Mouse (Mus musculus) embryonic facial prominence, embryonic 13.5 days (tissue): ENCODE results near the gene Fas. TPM values are rescaled to one million over a fixed set of nuclear protein-coding genes. Genes with fewer than 3 reads are reported as not detected.

Experiments used
- ATAC-seq: fragments of 200-750 bp; cut with Nextera tagmentation; 2 replicates; pipeline ENCODE4 v1.8.0; 2017; ENCODE audit warnings: low read depth; ENCODE audit not compliant: insufficient number of reproducible peaks, insufficient read depth, low FRiP score, low TSS enrichment
- H3K27ac ChIP-seq: fragments of 300-500 bp; sonication (generic); 2 replicates; pipeline ENCODE4 v1.5.1; 2015; ENCODE audit warnings: moderate library complexity, mild to moderate bottlenecking, inconsistent platforms
- H3K27me3 ChIP-seq: fragments of 300-500 bp; sonication (generic); 2 replicates; pipeline ENCODE4 v1.6.1; 2015; ENCODE audit warnings: mild to moderate bottlenecking, inconsistent platforms
- H3K36me3 ChIP-seq: fragments of 300-500 bp; sonication (generic); 2 replicates; pipeline ENCODE4 v1.6.1; 2015; ENCODE audit warnings: mild to moderate bottlenecking, inconsistent platforms
- H3K4me1 ChIP-seq: fragments of 300-500 bp; sonication (generic); 2 replicates; pipeline ENCODE4 v1.6.1; 2015; ENCODE audit warnings: inconsistent platforms
- H3K4me2 ChIP-seq: fragments of 300-500 bp; sonication (generic); 2 replicates; pipeline ENCODE4 v1.6.1; 2015; ENCODE audit warnings: moderate library complexity, mild to moderate bottlenecking, inconsistent platforms
- H3K4me3 ChIP-seq: fragments of 300-500 bp; sonication (generic); 2 replicates; pipeline ENCODE4 v1.5.1; 2015; ENCODE audit warnings: mild to moderate bottlenecking, inconsistent platforms
- H3K9ac ChIP-seq: fragments of 300-500 bp; sonication (generic); 2 replicates; pipeline ENCODE4 v1.6.1; 2015; ENCODE audit warnings: mild to moderate bottlenecking, inconsistent platforms
- H3K9me3 ChIP-seq: fragments of 300-500 bp; sonication (generic); 2 replicates; pipeline ENCODE4 v1.6.1; 2016; ENCODE audit warnings: inconsistent platforms
- WGBS: fragments of 180-500 bp; shearing (Covaris S2); methylation state at CpG from one replicate; pipeline ENCODE4 v1.1.7; 2015; ENCODE audit warnings: mixed read lengths; 5-methylcytosine and 5-hydroxymethylcytosine counted together
- polyA plus RNA-seq: library from polyadenylated mRNA; unstranded; fragments of >200 nt; fragmentation: Nextera tagmentation; extraction: Ambion mirVana; gene quantifications from 2 replicates; pipeline ENCODE4 v1.2.1, GENCODE M21; 2015

Gene Fas
- 5.6 and 6.2 TPM in 2 replicates for polyA plus RNA-seq

- Histone ChIP-seq H3K4me3 (peak within 1 kb of the TSS; percentile 51), H3K36me3 (no peaks in the 10 kb centered on the region), H3K9ac (peak within 1 kb of the TSS; percentile 69), H3K4me1 (peaks cover 13% of the 10 kb centered on the region), H3K27ac (no peak within 1 kb of the TSS), H3K4me2 (peak within 1 kb of the TSS; percentile 90), H3K27me3 (peaks cover 7% of the 10 kb centered on the region; the same call in 1 of the 2 replicates), H3K9me3 (no peaks in the 10 kb centered on the region)
- peak; percentile 84 for ATAC-seq
- WGBS = 3% methylated on average over 19 of the region's 19 CpGs
These were observed at the start of gene Fas for GRCm38 (mm10) chr19:34289948-34290789. Gene Fas (plus strand): TSS chr19:34290666.

GRCm38 (mm10) chr19:34241247-34241915 lies 49.1 kb upstream of the Fas start:
- no peak overlapping the region for H3K4me3 ChIP-seq

GRCm38 (mm10) chr19:34242925-34243324 lies 47.5 kb upstream of the Fas start:
- Histone ChIP-seq H3K9me3 (no peaks in the 10 kb centered on the region), H3K27me3 (no peaks in the 10 kb centered on the region), H3K4me1 (peaks cover 3% of the 10 kb centered on the region), H3K9ac (no peak overlapping the region), H3K4me2 (no peak overlapping the region), H3K4me3 (no peak overlapping the region), H3K27ac (no peak overlapping the region), H3K36me3 (peaks cover 12% of the 10 kb centered on the region)
- ATAC-seq = no peak

More at GRCm38 (mm10) chr19:34241247-34241915, 49.1 kb upstream of the Fas start:
- 67% methylated on average over 15 of the region's 15 CpGs for whole genome bisulfite sequencing
- Histone ChIP-seq H3K4me1 (peaks cover 3% of the 10 kb centered on the region), H3K9ac (no peak overlapping the region), H3K9me3 (no peaks in the 10 kb centered on the region), H3K36me3 (peaks cover 23% of the 10 kb centered on the region), H3K4me2 (no peak overlapping the region), H3K27ac (no peak overlapping the region), H3K27me3 (no peaks in the 10 kb centered on the region)
- ATAC-seq = no peak

- ATAC-seq = 0 out of 2 replicates have a peak, but pooled peaks have one; percentile 38
- peaks cover 6% of the 10 kb centered on the region for H3K36me3 ChIP-seq
- no peak overlapping the region for H3K4me3 ChIP-seq
- H3K9ac ChIP-seq = no peak overlapping the region
- H3K9me3 ChIP-seq = no peaks in the 10 kb centered on the region
- H3K4me2 ChIP-seq = no peak overlapping the region
- no peaks in the 10 kb centered on the region for H3K27me3 ChIP-seq
- WGBS = 13% methylated on average over 6 of the region's 6 CpGs
- peaks cover 3% of the 10 kb centered on the region for H3K4me1 ChIP-seq
- no peak overlapping the region for H3K27ac ChIP-seq
These were observed 46.4 kb upstream of the Fas start for GRCm38 (mm10) chr19:34244056-34244455.

GRCm38 (mm10) chr19:34248558-34248957 lies 41.9 kb upstream of the Fas start:
- WGBS = 80% methylated on average over 5 of the region's 5 CpGs
- no peak for ATAC-seq
- H3K4me2 ChIP-seq = no peak overlapping the region
- no peaks in the 10 kb centered on the region for H3K27me3 ChIP-seq
- H3K4me1 ChIP-seq = peaks cover 7% of the 10 kb centered on the region
- H3K9me3 ChIP-seq = no peaks in the 10 kb centered on the region
- H3K36me3 ChIP-seq = no peaks in the 10 kb centered on the region
- H3K4me3 ChIP-seq = no peak overlapping the region
- no peak overlapping the region for H3K9ac ChIP-seq
- no peak overlapping the region for H3K27ac ChIP-seq

GRCm38 (mm10) chr19:34250621-34251020 lies 39.8 kb upstream of the Fas start:
- WGBS = 65% methylated on average over 4 of the region's 4 CpGs

GRCm38 (mm10) chr19:34251900-34252299 lies 38.6 kb upstream of the Fas start:
- no peak for ATAC-seq

More at GRCm38 (mm10) chr19:34250621-34251020, 39.8 kb upstream of the Fas start:
- Histone ChIP-seq H3K27ac (no peak overlapping the region), H3K9me3 (no peaks in the 10 kb centered on the region), H3K27me3 (no peaks in the 10 kb centered on the region), H3K4me1 (peaks cover 22% of the 10 kb centered on the region), H3K4me3 (no peak overlapping the region), H3K4me2 (no peak overlapping the region), H3K9ac (no peak overlapping the region), H3K36me3 (no peaks in the 10 kb centered on the region)
- ATAC-seq = no peak

GRCm38 (mm10) chr19:34252450-34252849 lies 38.0 kb upstream of the Fas start:
- H3K27ac ChIP-seq = no peak overlapping the region
- no peak overlapping the region for H3K4me2 ChIP-seq
- H3K4me3 ChIP-seq = no peak overlapping the region
- no peaks in the 10 kb centered on the region for H3K9me3 ChIP-seq
- 79% methylated on average over 9 of the region's 9 CpGs for WGBS
- ATAC-seq = no peak
- H3K4me1 ChIP-seq = peaks cover 22% of the 10 kb centered on the region
- no peaks in the 10 kb centered on the region for H3K27me3 ChIP-seq
- no peaks in the 10 kb centered on the region for H3K36me3 ChIP-seq
- H3K9ac ChIP-seq = no peak overlapping the region

More at GRCm38 (mm10) chr19:34251900-34252299, 38.6 kb upstream of the Fas start:
- Histone ChIP-seq H3K4me2 (no peak overlapping the region), H3K9me3 (no peaks in the 10 kb centered on the region), H3K4me1 (peaks cover 22% of the 10 kb centered on the region), H3K27ac (no peak overlapping the region), H3K4me3 (no peak overlapping the region), H3K27me3 (no peaks in the 10 kb centered on the region), H3K36me3 (no peaks in the 10 kb centered on the region), H3K9ac (no peak overlapping the region)
- WGBS = 75% methylated on average over 2 of the region's 2 CpGs

- peak overlapping the region; percentile 37 for H3K4me2 ChIP-seq
- ATAC-seq = no peak
- H3K9ac ChIP-seq = peak overlapping the region; percentile 51; the same call in 1 of the 2 replicates
- WGBS = 31% methylated on average over 14 of the region's 14 CpGs
- no peaks in the 10 kb centered on the region for H3K27me3 ChIP-seq
- H3K4me3 ChIP-seq = peak overlapping the region; percentile 16; the same call in 1 of the 2 replicates
- peak overlapping the region; percentile 57 for H3K27ac ChIP-seq
- H3K4me1 ChIP-seq = peaks cover 22% of the 10 kb centered on the region
- H3K36me3 ChIP-seq = no peaks in the 10 kb centered on the region
- no peaks in the 10 kb centered on the region for H3K9me3 ChIP-seq
These were observed 36.2 kb upstream of the Fas start for GRCm38 (mm10) chr19:34254101-34254879.

- ATAC-seq = no peak
- H3K4me3 ChIP-seq = peak within 1 kb of the TSS; percentile 6; the same call in 1 of the 2 replicates
- H3K9ac ChIP-seq = peak within 1 kb of the TSS; percentile 51; the same call in 1 of the 2 replicates
- peaks cover 22% of the 10 kb centered on the region for H3K4me1 ChIP-seq
- H3K27me3 ChIP-seq = no peaks in the 10 kb centered on the region
- peak within 1 kb of the TSS; percentile 57 for H3K27ac ChIP-seq
- H3K4me2 ChIP-seq = peak within 1 kb of the TSS; percentile 37
- H3K36me3 ChIP-seq = no peaks in the 10 kb centered on the region
- 34% methylated on average over 16 of the region's 16 CpGs for WGBS
- no peaks in the 10 kb centered on the region for H3K9me3 ChIP-seq
These were observed 35.4 kb upstream of the Fas start, which contains the start of gene Acta2 for GRCm38 (mm10) chr19:34254880-34255681. Gene Acta2 (minus strand): TSS chr19:34255590.
